Mouse (Mus musculus): ENCODE results near the gene Rnf222. TPM values are rescaled to one million over a fixed set of nuclear protein-coding genes. Genes with fewer than 3 reads are reported as not detected.

Gene Rnf222
- total and polyA plus RNA-seq, 3 experiments: not detected

Other genes with a start within 250 kb of the Rnf222 start
- gene Myh10, start 197.0 kb upstream of the Rnf222 start, total RNA-seq (2012; rRNA removed): 0.38 and 0.46 TPM in 2 replicates
- gene Myh10, start 197.0 kb upstream of the Rnf222 start, total RNA-seq (2014; rRNA removed): 0.62 and 1.1 TPM in 2 replicates
- gene Myh10, start 197.0 kb upstream of the Rnf222 start, polyA plus RNA-seq (2012; ENCODE audit: insufficient read length, low read depth): 2.7 and 3.1 TPM in 2 replicates
- gene Ndel1, start 16.7 kb upstream of the Rnf222 start, total RNA-seq (2012; rRNA removed): 30.3 and 31.1 TPM in 2 replicates
- gene Ndel1, start 16.7 kb upstream of the Rnf222 start, total RNA-seq (2014; rRNA removed): 46.9 and 47.0 TPM in 2 replicates
- gene Ndel1, start 16.7 kb upstream of the Rnf222 start, polyA plus RNA-seq (2012; ENCODE audit: insufficient read length, low read depth): 35.2 and 54.4 TPM in 2 replicates
- gene Rpl26, start 13.0 kb downstream of the Rnf222 start, total RNA-seq (2012; rRNA removed): 6,137 and 6,551 TPM in 2 replicates
- 6,202 and 6,508 TPM in 2 replicates for gene Rpl26, start 13.0 kb downstream of the Rnf222 start, total RNA-seq (2014; rRNA removed)
- gene Rpl26, start 13.0 kb downstream of the Rnf222 start, polyA plus RNA-seq (2012; ENCODE audit: insufficient read length, low read depth): 3,408 and 4,622 TPM in 2 replicates
- gene Odf4, start 38.5 kb downstream of the Rnf222 start, total RNA-seq (2012; rRNA removed): not detected in 2 replicates
- not detected in 2 replicates for gene Odf4, start 38.5 kb downstream of the Rnf222 start, total RNA-seq (2014; rRNA removed)
- not detected in 2 replicates for gene Odf4, start 38.5 kb downstream of the Rnf222 start, polyA plus RNA-seq (2012; ENCODE audit: insufficient read length, low read depth)
- gene Arhgef15, start 68.9 kb downstream of the Rnf222 start, total RNA-seq (2012; rRNA removed): 0.04 TPM in 1 of 2 replicates, not detected in the other
- not detected in 2 replicates for gene Arhgef15, start 68.9 kb downstream of the Rnf222 start, total RNA-seq (2014; rRNA removed)
- gene Arhgef15, start 68.9 kb downstream of the Rnf222 start, polyA plus RNA-seq (2012; ENCODE audit: insufficient read length, low read depth): 0.12 TPM in 1 of 2 replicates, not detected in the other
- 1.6 and 3.9 TPM in 2 replicates for gene Slc25a35, start 79.6 kb downstream of the Rnf222 start, total RNA-seq (2012; rRNA removed)
- not detected in 2 replicates for gene Slc25a35, start 79.6 kb downstream of the Rnf222 start, total RNA-seq (2014; rRNA removed)
- gene Slc25a35, start 79.6 kb downstream of the Rnf222 start, polyA plus RNA-seq (2012; ENCODE audit: insufficient read length, low read depth): 0.83 and 1.0 TPM in 2 replicates
- gene Rangrf, start 86.6 kb downstream of the Rnf222 start, total RNA-seq (2012; rRNA removed): 106 and 160 TPM in 2 replicates
- 154 and 158 TPM in 2 replicates for gene Rangrf, start 86.6 kb downstream of the Rnf222 start, total RNA-seq (2014; rRNA removed)
- 95.5 and 111 TPM in 2 replicates for gene Rangrf, start 86.6 kb downstream of the Rnf222 start, polyA plus RNA-seq (2012; ENCODE audit: insufficient read length, low read depth)
- 110 and 132 TPM in 2 replicates for gene Pfas, start 119.9 kb downstream of the Rnf222 start, total RNA-seq (2012; rRNA removed)
- gene Pfas, start 119.9 kb downstream of the Rnf222 start, total RNA-seq (2014; rRNA removed): 61.9 and 65.0 TPM in 2 replicates
- 66.5 and 72.9 TPM in 2 replicates for gene Pfas, start 119.9 kb downstream of the Rnf222 start, polyA plus RNA-seq (2012; ENCODE audit: insufficient read length, low read depth)
- gene Ctc1, start 127.4 kb downstream of the Rnf222 start, total RNA-seq (2012; rRNA removed): 40.1 and 44.8 TPM in 2 replicates
- 20.5 and 22.7 TPM in 2 replicates for gene Ctc1, start 127.4 kb downstream of the Rnf222 start, total RNA-seq (2014; rRNA removed)
- gene Ctc1, start 127.4 kb downstream of the Rnf222 start, polyA plus RNA-seq (2012; ENCODE audit: insufficient read length, low read depth): 44.1 and 69.8 TPM in 2 replicates
- gene Aurkb, start 157.1 kb downstream of the Rnf222 start, total RNA-seq (2012; rRNA removed): 170 and 177 TPM in 2 replicates
- 181 and 190 TPM in 2 replicates for gene Aurkb, start 157.1 kb downstream of the Rnf222 start, total RNA-seq (2014; rRNA removed)
- gene Aurkb, start 157.1 kb downstream of the Rnf222 start, polyA plus RNA-seq (2012; ENCODE audit: insufficient read length, low read depth): 178 and 200 TPM in 2 replicates
- 9.7 and 11.1 TPM in 2 replicates for gene Borcs6, start 171.2 kb downstream of the Rnf222 start, total RNA-seq (2012; rRNA removed)
- gene Borcs6, start 171.2 kb downstream of the Rnf222 start, total RNA-seq (2014; rRNA removed): 5.1 and 7.3 TPM in 2 replicates
- gene Borcs6, start 171.2 kb downstream of the Rnf222 start, polyA plus RNA-seq (2012; ENCODE audit: insufficient read length, low read depth): 5.4 and 6.2 TPM in 2 replicates
- 24.4 and 30.1 TPM in 2 replicates for gene Tmem107, start 182.3 kb downstream of the Rnf222 start, total RNA-seq (2012; rRNA removed)
- gene Tmem107, start 182.3 kb downstream of the Rnf222 start, total RNA-seq (2014; rRNA removed): 20.3 and 31.3 TPM in 2 replicates
- 13.4 and 22.6 TPM in 2 replicates for gene Tmem107, start 182.3 kb downstream of the Rnf222 start, polyA plus RNA-seq (2012; ENCODE audit: insufficient read length, low read depth)
- 8.0 and 8.2 TPM in 2 replicates for gene Vamp2, start 199.9 kb downstream of the Rnf222 start, total RNA-seq (2012; rRNA removed)
- gene Vamp2, start 199.9 kb downstream of the Rnf222 start, total RNA-seq (2014; rRNA removed): 1.3 and 1.4 TPM in 2 replicates
- 26.0 and 26.7 TPM in 2 replicates for gene Vamp2, start 199.9 kb downstream of the Rnf222 start, polyA plus RNA-seq (2012; ENCODE audit: insufficient read length, low read depth)
- 11.5 and 11.8 TPM in 2 replicates for gene Per1, start 206.7 kb downstream of the Rnf222 start, total RNA-seq (2012; rRNA removed)
- 2.8 and 3.2 TPM in 2 replicates for gene Per1, start 206.7 kb downstream of the Rnf222 start, total RNA-seq (2014; rRNA removed)
- 37.9 and 38.3 TPM in 2 replicates for gene Per1, start 206.7 kb downstream of the Rnf222 start, polyA plus RNA-seq (2012; ENCODE audit: insufficient read length, low read depth)
- 0.04 TPM in 1 of 2 replicates, not detected in the other for gene Hes7, start 231.9 kb downstream of the Rnf222 start, total RNA-seq (2012; rRNA removed)
- not detected in 2 replicates for gene Hes7, start 231.9 kb downstream of the Rnf222 start, total RNA-seq (2014; rRNA removed)
- gene Hes7, start 231.9 kb downstream of the Rnf222 start, polyA plus RNA-seq (2012; ENCODE audit: insufficient read length, low read depth): not detected in 2 replicates
- gene 9130213A22Rik, start 234.0 kb downstream of the Rnf222 start, total RNA-seq (2012; rRNA removed): not detected in 2 replicates
- not detected in 2 replicates for gene 9130213A22Rik, start 234.0 kb downstream of the Rnf222 start, total RNA-seq (2014; rRNA removed)
- not detected in 2 replicates for gene 9130213A22Rik, start 234.0 kb downstream of the Rnf222 start, polyA plus RNA-seq (2012; ENCODE audit: insufficient read length, low read depth)
- 0.13 TPM in 1 of 2 replicates, not detected in the other for gene Aloxe3, start 237.3 kb downstream of the Rnf222 start, total RNA-seq (2012; rRNA removed)
- not detected in 2 replicates for gene Aloxe3, start 237.3 kb downstream of the Rnf222 start, total RNA-seq (2014; rRNA removed)
- 0.19 and 0.23 TPM in 2 replicates for gene Aloxe3, start 237.3 kb downstream of the Rnf222 start, polyA plus RNA-seq (2012; ENCODE audit: insufficient read length, low read depth)